Mouse (Mus musculus) heart, embryonic 13.5 days (tissue): ENCODE measurements around the gene Ikzf4. TPM values are rescaled to one million over a fixed set of nuclear protein-coding genes. Genes with fewer than 3 reads are reported as not detected.
A peak's percentile ranks its signal among the peaks of the same experiment; 100 is the strongest.

ENCODE experiments used
- ATAC-seq: fragments of 200-750 bp; cut with Nextera tagmentation; 2 replicates; pipeline ENCODE4 v1.8.0; 2017; ENCODE audit warnings: moderate TSS enrichment; ENCODE audit not compliant: insufficient number of reproducible peaks, low FRiP score, low TSS enrichment; ENCODE audit errors: extremely low read depth
- H3K27ac ChIP-seq: fragments of 300-500 bp; sonication (generic); replicated peaks from 2 replicates; pipeline ENCODE4 v1.5.1; 2015; ENCODE audit warnings: moderate library complexity, mild to moderate bottlenecking, inconsistent platforms
- H3K27me3 ChIP-seq: fragments of 300-500 bp; sonication (generic); replicated peaks from 2 replicates; pipeline ENCODE4 v1.6.1; 2015; ENCODE audit warnings: mild to moderate bottlenecking, inconsistent platforms
- H3K36me3 ChIP-seq: fragments of 300-500 bp; sonication (generic); 2 replicates; pipeline ENCODE4 v1.6.1; 2015; ENCODE audit warnings: mild to moderate bottlenecking, inconsistent platforms
- H3K4me1 ChIP-seq: fragments of 300-500 bp; sonication (generic); 2 replicates; pipeline ENCODE4 v1.6.1; 2015; ENCODE audit warnings: inconsistent platforms
- H3K4me2 ChIP-seq: fragments of 300-500 bp; sonication (generic); 2 replicates; pipeline ENCODE4 v1.6.1; 2015; ENCODE audit warnings: inconsistent platforms, mild to moderate bottlenecking, moderate library complexity
- H3K4me3 ChIP-seq: fragments of 300-500 bp; sonication (generic); 2 replicates; pipeline ENCODE4 v1.5.1; 2015; ENCODE audit warnings: moderate library complexity, mild to moderate bottlenecking, inconsistent platforms
- H3K9ac ChIP-seq: fragments of 300-500 bp; sonication (generic); 2 replicates; pipeline ENCODE4 v1.6.1; 2015; ENCODE audit warnings: inconsistent platforms, mild to moderate bottlenecking, moderate library complexity
- H3K9me3 ChIP-seq: fragments of 300-500 bp; sonication (generic); 2 replicates; pipeline ENCODE4 v1.6.1; 2016; ENCODE audit warnings: inconsistent platforms
- WGBS: fragments of 180-500 bp; shearing (Covaris S2); methylation state at CpG from one replicate; pipeline ENCODE4 v1.1.7; 2015; ENCODE audit warnings: mixed read lengths; 5-methylcytosine and 5-hydroxymethylcytosine counted together
- polyA plus RNA-seq: library from polyadenylated mRNA; unstranded; fragments of >200 nt; fragmentation: Nextera tagmentation; extraction: Ambion mirVana; gene quantifications from 2 replicates; pipeline ENCODE4 v1.2.1, GENCODE M21; 2015

The Ikzf4 gene
- polyA plus RNA-seq, result 1.3 TPM in 2 replicates

DNA sequence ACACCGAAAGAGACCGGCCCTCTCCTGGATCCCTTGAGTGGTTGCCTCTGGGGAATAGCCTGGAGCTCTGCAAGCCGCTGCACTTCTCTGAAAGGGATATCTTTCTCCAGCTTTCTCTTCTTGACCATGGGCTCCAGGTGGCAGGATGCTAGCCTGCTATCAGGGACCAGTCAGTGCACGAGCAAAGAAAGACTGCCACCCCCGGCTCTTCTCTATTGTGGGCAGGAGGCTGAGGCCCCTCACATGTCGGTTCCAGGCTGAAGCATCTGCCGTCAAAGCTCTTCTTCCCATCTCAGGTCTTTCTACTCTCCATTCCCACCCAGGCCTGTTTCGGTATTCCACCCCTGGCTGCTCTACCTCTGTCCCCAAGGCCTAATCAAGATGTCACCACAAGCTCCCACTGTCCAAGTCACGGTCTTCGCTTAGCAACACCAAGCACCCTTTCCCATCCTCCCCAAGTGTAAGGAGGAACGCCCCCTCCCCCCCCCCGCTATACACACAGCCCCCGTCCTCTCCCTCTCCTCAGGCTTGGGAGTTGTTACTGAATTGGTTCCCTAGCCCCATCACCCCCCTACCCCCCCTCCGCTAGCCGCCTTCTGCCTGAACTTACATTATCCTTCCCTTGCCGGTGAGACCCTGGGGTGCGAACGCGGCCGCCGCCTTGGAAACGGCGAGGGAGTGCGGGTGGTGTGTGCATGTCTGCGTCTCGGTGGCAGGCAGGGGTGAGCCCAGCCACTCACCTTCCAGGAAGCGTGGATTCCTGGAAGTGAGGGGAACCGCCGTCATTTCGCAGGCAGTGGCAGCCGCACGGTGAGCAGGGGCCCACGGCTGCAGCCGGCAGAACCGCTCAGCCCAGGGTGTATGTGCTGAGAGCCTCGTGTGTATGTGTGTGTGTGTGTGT is at the start of gene Ikzf4:
TSS of gene Ikzf4 (minus strand) at position 881 of the 901 bp plus-strand sequence.
- H3K27ac ChIP-seq, result peak within 1 kb of the TSS; percentile 25; the same call in 1 of the 2 replicates
- 4% methylated on average over 35 of the region's 36 CpGs for WGBS
- peak; percentile 57 for ATAC-seq
- 0 out of 2 replicates have a peak, but pooled peaks cover 1% of the 10 kb centered on the region for H3K36me3 ChIP-seq
- peaks cover 17% of the 10 kb centered on the region for H3K27me3 ChIP-seq
- H3K9ac ChIP-seq, result peak within 1 kb of the TSS; percentile 82
- H3K4me2 ChIP-seq, result peak within 1 kb of the TSS; percentile 92
- peak within 1 kb of the TSS; percentile 62 for H3K4me3 ChIP-seq
- no peaks in the 10 kb centered on the region for H3K9me3 ChIP-seq
- peaks cover 32% of the 10 kb centered on the region for H3K4me1 ChIP-seq

DNA sequence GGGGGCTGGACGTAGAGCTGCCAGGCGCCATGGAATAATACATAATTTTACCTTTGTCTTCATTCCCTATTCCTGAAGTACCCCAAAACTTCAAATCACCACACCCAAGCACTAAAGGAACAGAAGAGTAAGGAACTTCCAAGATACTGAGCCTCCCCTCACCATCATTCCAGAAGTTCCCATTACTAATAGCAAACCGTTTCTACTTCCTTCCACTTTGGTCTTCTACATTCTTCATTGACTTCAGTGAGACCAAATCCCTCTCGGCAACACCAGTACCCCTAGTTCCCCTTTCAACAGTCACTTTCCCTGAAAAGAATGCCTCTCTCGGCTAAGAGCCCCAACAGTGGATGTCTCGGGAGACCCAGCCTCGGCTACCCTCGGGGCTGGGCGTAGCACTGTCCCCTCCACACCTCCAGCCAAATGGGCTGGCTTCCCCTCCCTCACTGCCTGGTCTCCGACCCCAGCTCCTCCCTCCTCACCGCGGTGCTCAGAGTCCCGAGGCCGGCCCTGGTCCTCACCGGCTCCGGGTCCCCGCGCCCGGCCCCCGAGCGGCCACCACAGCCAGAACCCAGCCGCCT is 49.7 kb upstream of the Ikzf4 start:
- Histone ChIP-seq H3K9me3 (no peaks in the 10 kb centered on the region), H3K27me3 (no peaks in the 10 kb centered on the region), H3K36me3 (peaks cover 29% of the 10 kb centered on the region), H3K27ac (peak overlapping the region; percentile 99), H3K4me1 (peaks cover 41% of the 10 kb centered on the region), H3K4me2 (peak overlapping the region; percentile 70), H3K4me3 (peak overlapping the region; percentile 91), H3K9ac (peak overlapping the region; percentile 97)
- no peak; the same call in 1 of the 2 replicates for ATAC-seq
- under 1% methylated on average over 22 of the region's 22 CpGs for WGBS

DNA sequence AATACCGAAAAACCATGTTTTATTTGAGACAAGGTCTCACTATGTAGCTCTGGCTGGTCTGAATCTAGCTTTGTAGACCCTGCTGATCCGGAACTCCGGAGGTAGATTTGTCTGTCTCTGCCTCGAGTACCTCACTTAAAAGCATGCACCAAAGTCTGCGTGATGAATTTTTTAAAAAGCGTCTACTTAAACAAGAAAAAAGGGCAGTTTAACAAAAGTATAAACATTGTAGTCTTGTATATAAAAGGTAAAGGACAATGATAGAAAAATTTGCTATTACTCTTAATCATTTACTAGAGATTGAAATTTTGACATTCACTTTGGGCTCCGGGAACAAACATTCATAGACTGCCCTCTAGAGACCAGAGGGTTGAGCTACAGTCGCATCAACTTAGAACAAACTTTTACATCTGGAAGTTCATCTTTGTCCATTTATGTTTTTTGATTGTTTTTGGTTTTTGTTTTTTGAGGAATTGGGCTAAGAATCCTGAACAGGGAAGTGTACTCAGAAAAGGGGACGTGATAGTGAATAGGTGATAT is 28.7 kb upstream of the Ikzf4 start:
- ATAC-seq, result no peak
- under 1% methylated on average over 9 of the region's 9 CpGs for WGBS
- Histone ChIP-seq H3K4me2 (peak overlapping the region; percentile 85), H3K4me1 (peaks cover 12% of the 10 kb centered on the region), H3K36me3 (peaks cover 25% of the 10 kb centered on the region), H3K4me3 (peak overlapping the region; percentile 77), H3K27me3 (0 out of 2 replicates have a peak, but pooled peaks cover 6% of the 10 kb centered on the region), H3K9me3 (no peaks in the 10 kb centered on the region), H3K9ac (peak overlapping the region; percentile 84), H3K27ac (peak overlapping the region; percentile 55)

DNA sequence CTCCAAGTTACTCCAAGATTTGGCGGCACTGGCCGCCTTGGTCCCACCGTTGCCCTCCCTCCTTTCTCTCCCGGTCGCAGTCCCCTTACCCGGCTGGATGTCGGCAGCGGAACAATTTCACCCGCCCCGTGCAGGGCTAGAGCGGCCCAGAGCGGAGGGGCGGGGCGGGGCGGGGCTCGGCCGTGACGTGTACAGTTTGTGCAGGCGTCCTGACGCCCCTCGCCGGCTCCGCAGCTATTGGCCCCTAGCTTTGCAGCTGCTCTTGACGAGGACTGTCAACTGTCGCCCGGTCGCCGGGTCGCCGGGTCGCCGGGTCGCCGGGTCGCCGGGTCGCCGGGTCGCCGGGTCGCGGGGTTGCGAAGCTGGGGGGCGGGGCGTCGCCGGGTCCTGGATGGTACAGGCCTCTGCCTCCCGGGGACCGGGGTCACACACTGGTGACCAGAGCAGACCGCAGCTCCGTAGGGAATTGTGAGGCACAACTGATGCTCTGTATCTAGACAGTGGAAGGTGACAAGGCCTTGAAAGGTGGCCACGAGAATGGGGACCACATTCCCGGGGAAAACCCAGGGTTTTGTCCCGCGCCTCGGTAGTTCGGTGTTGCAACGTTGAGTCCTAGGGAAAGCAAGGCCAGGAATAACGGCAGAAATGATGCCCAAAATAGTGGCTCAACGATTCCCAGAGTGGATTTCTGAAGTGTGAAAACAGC is 28.1 kb upstream of the Ikzf4 start, which contains the start of gene Suox:
TSS of gene Suox (minus strand) at position 311 of the 706 bp plus-strand sequence.
- Histone ChIP-seq H3K27me3 (0 out of 2 replicates have a peak, but pooled peaks cover 6% of the 10 kb centered on the region), H3K9me3 (no peaks in the 10 kb centered on the region), H3K9ac (peak within 1 kb of the TSS; percentile 84), H3K4me2 (peak within 1 kb of the TSS; percentile 85), H3K4me3 (peak within 1 kb of the TSS; percentile 77), H3K4me1 (peaks cover 15% of the 10 kb centered on the region), H3K27ac (peak within 1 kb of the TSS; percentile 55), H3K36me3 (peaks cover 19% of the 10 kb centered on the region; the same call in 1 of the 2 replicates)
- peak; percentile 89 for ATAC-seq
- under 1% methylated on average over 60 of the region's 60 CpGs for WGBS

DNA sequence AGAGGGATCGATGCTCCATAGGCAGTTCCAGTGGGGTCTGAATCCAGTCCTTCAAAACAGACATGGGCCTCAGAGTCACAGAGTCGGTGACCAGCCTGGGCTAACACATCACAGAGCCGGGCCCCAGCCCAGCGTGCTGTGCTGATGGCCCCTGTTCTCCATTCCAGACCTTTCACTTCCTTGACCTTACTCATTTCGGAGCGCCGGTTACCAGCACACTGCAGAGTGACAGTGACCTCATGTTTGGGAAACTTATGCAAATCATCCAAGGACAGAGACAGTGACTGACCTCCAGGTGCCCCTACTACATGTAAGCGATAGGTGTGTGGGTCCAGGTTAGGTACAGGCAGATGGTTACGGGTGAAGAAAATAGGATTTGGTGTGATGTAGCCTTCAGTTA is 25.4 kb upstream of the Ikzf4 start:
- WGBS, result 85% methylated on average over 9 of the region's 9 CpGs
- Histone ChIP-seq H3K4me3 (no peak overlapping the region), H3K27ac (no peak overlapping the region), H3K36me3 (peaks cover 13% of the 10 kb centered on the region; the same call in 1 of the 2 replicates), H3K4me1 (peaks cover 21% of the 10 kb centered on the region), H3K9ac (no peak overlapping the region), H3K27me3 (0 out of 2 replicates have a peak, but pooled peaks cover 6% of the 10 kb centered on the region), H3K9me3 (no peaks in the 10 kb centered on the region), H3K4me2 (no peak overlapping the region)
- ATAC-seq, result no peak

DNA sequence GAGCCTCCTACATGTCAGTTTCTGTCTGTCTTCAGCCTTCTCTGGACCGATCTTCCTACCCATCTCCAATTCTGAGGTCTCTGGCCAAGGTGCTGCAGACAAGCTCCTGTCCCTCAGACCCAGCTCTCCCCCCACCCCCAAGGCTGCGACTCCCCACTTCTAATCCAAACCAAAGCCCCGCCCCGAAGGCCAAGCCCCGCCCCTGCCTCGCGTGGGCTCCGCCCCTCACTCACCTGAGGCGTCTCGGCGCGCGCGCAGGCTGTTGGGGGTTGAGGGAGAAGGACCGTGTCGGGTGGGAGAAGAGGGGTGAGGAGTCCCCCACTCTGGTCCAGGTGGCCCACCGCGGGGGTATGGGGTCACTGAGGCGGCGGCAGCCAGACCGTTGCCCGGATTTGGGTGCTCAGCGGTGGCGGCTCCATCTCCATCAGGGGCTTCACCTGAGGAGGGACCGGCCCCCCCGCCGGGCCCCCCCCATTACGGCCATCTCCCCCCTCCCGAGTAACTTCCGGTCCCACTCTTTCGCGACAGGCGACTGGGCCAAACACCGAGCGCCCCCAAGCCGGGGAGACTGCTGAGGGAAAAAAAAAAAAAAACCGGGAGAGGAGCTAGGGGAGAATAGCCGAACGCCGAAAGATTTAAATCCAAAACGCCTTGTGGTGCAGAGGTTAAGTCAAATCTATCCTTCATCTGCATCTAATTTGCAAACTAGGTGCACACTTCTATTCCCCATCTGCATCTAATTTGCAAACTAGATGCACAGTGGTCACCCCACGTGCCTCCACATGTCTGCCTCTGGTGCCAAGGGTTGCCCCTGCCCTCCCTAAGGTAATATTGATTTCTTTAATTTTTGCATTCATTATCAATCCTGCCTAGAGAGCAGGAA is 23.2 kb upstream of the Ikzf4 start:
- H3K27ac ChIP-seq, result 0 out of 2 replicates have a peak overlapping the region, but pooled peaks have one; percentile 28
- WGBS, result 1% methylated on average over 41 of the region's 42 CpGs
- peaks cover 13% of the 10 kb centered on the region; the same call in 1 of the 2 replicates for H3K36me3 ChIP-seq
- 0 out of 2 replicates have a peak, but pooled peaks cover 6% of the 10 kb centered on the region for H3K27me3 ChIP-seq
- H3K4me1 ChIP-seq, result peaks cover 18% of the 10 kb centered on the region
- H3K9ac ChIP-seq, result peak overlapping the region; percentile 87
- H3K4me3 ChIP-seq, result peak overlapping the region; percentile 82
- ATAC-seq, result no peak
- H3K9me3 ChIP-seq, result no peaks in the 10 kb centered on the region
- peak overlapping the region; percentile 89 for H3K4me2 ChIP-seq

DNA sequence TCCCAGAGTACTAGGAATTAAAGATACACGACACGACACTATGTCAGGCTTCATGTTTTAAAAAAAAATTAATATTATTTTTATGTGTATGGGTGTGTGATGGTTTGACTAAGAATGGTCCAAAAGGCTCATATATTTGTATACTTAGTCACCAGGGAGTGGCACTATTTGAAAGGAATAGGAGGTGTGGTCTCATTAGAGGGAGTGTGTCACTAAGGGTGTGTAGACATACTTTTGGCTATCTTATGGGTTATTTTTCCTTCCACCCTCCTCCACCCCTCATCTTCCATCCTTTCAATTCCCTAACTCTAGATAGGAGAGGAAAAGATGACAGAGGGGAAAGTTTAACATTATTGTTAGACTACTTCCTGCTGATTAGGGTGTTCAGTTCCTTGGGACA is 20.0 kb upstream of the Ikzf4 start:
- H3K9ac ChIP-seq, result no peak overlapping the region
- peaks cover 9% of the 10 kb centered on the region for H3K4me1 ChIP-seq
- ATAC-seq, result no peak
- no peak overlapping the region for H3K27ac ChIP-seq
- no peak overlapping the region for H3K4me3 ChIP-seq
- H3K4me2 ChIP-seq, result no peak overlapping the region
- H3K27me3 ChIP-seq, result 0 out of 2 replicates have a peak, but pooled peaks cover under 1% of the 10 kb centered on the region
- 88% methylated on average over 2 of the region's 2 CpGs for WGBS
- H3K9me3 ChIP-seq, result no peaks in the 10 kb centered on the region
- H3K36me3 ChIP-seq, result peaks cover 3% of the 10 kb centered on the region; the same call in 1 of the 2 replicates

DNA sequence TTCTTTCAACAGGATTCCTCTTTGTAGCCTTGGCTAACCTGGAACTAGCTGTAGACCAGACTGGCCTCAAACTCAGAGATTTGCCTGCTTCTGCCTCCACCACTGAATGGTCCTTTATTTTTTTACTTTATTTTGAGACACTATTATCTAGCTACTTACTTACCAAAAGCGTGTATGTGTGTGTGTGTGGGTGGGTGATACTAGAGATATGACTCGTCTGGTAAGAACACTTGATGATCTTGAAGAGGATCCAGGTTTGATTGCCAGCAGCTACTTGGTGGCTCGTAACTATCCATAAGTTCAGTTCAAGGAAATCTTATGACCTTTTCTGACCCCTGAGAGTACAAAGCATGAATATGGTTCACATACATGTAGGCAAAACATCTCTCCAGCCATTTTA is 19.5 kb upstream of the Ikzf4 start:
- Histone ChIP-seq H3K27me3 (no peaks in the 10 kb centered on the region), H3K27ac (no peak overlapping the region), H3K4me1 (peaks cover 9% of the 10 kb centered on the region), H3K9me3 (no peaks in the 10 kb centered on the region), H3K4me2 (no peak overlapping the region), H3K9ac (no peak overlapping the region), H3K36me3 (no peaks in the 10 kb centered on the region), H3K4me3 (no peak overlapping the region)
- no peak for ATAC-seq
- 64% methylated on average over 3 of the region's 3 CpGs for WGBS

DNA sequence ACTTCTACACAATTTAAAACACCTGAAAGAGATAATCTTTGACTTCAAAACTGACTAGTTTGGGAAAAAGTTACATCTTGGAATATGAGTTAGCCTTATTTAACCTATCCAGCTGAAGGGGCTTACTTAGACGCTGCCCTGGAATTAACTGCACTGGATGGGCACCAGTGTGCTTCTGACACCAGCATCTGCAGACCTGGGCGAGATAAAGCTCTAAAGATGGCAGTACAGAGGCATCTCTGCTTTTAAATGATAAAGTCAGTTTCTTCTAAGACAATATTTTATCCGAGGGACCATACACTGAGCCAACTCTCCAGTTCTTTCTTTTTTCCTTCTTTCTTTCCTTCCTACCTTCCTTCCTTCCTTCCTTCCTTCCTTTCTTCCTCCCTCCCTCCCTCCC is 19.0 kb upstream of the Ikzf4 start:
- H3K36me3 ChIP-seq, result no peaks in the 10 kb centered on the region
- H3K9ac ChIP-seq, result no peak overlapping the region
- H3K4me1 ChIP-seq, result peaks cover 9% of the 10 kb centered on the region
- H3K27me3 ChIP-seq, result no peaks in the 10 kb centered on the region
- H3K4me3 ChIP-seq, result no peak overlapping the region
- no peaks in the 10 kb centered on the region for H3K9me3 ChIP-seq
- no peak overlapping the region for H3K4me2 ChIP-seq
- ATAC-seq, result no peak
- 55% methylated on average over 3 of the region's 3 CpGs for WGBS
- H3K27ac ChIP-seq, result no peak overlapping the region
